Mouse (Mus musculus) right cerebral cortex, postnatal 14 days (tissue): ENCODE measurements at regions not wholly inside any gene's neighbourhood (a gene's known extent, or its start where the extent isn't known, plus 50 kb on each side); places are given as distances from the start of the nearest gene placed in this dataset.

ENCODE experiments used
- DNase-seq: peaks from one replicate; pipeline ENCODE4 v3.0.0; 2022

DNA sequence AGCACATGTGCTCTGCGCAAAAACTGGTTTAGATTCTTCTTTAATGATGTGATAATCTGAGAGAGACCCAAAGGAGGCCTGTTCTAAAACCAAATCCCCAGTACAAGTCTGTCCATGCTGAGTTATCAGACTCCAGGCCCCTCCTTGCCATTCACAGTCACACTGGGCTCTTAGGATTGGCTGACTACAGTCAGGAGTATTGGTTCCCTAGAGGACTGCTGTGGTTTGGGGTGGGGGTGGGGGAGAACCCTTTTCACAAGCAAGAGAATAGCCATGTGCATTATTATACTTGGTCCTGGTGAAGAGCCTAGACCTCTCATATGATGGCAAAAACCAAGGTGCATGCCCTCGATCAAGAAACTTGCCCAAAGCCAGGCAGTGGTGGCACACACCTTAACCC is 103.5 kb upstream of the Tle3 start:
- no peak for DNase-seq

DNA sequence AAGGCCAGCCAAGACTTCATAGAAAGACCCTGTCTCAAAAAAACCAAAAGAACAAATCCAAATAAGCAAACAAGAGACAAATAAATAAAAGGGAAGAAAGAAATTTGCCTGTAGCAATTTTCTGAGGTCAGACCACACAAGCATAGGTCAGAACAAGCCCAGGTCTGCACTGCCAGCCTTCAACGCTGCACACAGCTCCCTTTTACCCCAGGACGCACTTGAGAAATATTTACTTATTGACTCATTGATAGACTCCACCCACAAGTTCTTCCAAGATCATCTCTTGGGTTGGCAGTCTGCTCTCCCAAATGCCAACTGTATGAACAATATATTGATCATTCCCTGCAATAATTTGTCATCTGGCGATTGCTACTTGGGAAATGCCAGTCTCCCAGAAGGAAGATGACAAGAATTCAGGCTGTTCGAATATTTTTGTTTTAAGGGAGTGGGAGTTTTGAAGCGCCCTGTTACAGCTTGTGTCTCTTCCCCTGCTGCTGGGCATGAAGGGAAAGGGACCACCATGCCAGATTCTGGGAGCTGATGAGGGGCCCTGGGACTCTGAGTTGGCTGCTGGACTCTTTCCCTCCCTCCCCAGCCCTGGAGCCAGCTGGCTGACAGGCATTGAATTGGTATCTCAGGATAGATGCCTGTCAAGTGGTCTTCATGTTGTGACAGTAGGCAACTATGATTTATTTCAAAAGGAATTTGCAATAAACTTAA is 102.9 kb upstream of the Tle3 start:
- no peak for DNase-seq

DNA sequence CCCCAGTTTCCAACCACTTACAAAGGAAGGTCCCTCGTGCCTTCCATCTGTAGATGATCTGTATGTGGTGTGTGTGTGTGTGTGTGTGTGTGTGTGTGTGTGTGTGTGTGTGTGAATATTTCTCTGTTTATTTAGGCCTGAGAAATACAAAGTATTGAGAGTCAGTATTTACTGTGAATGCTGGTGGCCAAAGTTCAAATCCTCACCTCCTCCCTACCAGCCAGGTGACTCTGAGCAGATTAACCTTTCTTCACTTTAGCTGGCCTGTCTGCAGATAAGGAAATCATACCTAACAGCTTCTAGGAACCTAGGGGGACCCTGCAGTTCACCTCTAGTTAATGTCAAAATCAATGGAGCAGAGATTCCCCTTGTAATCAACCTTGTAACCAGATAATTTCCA is 100.9 kb upstream of the Tle3 start:
- DNase-seq: no peak

DNA sequence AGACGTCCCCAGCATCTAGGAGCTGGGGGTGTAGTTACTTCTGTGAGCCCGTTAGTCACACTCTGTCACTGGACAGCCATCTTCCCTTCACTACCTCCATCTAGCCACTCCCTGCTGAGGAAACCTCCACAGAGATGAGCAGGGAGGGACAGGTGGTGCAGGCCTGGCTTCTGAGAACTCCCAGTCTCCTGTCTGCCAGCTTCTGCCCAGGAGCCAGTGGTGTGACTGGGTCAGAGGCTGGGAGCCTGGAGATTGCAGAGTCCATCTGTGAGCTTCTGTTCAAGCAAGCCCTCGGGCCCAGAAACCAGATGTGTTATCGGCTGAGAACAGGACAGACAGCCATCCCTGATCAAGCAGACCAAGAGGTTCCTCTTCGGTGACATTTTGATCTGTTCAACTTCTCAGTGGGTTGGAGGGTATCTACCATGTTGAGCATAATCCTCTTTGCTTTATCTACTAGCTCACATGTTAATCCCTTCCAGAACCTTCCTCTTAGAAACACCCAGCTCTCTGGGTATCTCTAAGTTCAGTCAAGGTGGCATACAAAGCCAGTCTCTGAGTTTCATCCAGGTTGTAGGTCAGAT is 100.3 kb upstream of the Tle3 start:
- no peak for DNase-seq

DNA sequence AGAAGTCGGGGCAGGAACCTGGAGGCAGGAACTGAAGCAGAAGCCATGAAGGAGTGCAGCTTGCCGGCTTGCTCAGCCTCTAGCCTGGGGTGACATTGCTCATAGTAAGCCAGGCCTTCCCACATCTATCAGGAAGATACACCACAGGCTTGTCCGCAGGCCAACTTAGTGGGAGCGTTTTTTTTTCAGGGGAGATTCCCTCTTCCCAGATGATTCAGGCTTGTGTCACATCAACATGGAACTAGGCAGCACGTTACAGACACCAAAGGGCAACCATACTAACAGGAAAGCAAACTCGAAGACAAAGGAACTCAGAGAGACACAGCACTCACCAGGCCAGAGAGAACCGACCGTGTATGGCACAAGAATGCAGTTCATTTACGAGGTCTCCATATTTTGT is 98.1 kb upstream of the Tle3 start:
- DNase-seq: no peak

DNA sequence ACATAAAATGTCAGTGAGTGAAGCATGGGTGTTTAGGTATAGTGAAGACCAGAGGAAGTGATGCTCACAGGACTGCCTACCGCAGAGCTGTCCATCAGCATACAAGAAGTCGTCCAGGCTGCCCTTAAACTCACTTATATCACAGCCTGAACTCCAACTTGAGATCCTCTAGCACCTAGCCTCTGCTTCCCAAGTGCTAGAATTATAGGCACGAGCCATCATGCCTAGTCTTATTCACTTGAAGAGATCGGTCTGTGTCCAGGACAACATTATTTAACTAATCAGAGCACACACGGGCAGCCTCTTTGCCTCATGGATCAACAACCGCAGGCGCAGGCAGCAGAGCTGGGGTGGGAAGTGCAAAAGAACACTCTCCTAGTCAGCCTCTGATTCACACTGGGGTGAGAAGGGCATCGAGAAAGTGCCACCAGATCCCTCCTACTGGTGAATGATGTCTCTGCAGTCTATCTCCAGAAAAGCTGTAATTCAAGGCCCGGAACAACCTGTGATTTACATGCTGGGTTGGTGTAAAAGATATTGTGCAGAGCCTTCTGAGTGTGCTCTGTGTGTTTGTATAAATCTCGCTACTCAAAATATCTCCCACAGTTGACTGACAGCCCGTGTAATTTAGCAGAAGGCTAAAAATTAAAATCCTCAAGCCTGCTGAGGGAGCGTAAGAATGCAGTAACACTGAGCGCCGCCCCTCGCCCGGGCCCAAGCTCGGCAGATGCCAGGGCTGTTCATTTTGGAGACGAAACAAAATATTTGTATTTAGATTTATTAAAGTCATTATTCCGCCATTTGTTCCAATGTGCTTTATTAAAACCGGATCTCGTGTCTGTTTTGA is 94.6 kb upstream of the Tle3 start:
- DNase-seq: peak; percentile 46

DNA sequence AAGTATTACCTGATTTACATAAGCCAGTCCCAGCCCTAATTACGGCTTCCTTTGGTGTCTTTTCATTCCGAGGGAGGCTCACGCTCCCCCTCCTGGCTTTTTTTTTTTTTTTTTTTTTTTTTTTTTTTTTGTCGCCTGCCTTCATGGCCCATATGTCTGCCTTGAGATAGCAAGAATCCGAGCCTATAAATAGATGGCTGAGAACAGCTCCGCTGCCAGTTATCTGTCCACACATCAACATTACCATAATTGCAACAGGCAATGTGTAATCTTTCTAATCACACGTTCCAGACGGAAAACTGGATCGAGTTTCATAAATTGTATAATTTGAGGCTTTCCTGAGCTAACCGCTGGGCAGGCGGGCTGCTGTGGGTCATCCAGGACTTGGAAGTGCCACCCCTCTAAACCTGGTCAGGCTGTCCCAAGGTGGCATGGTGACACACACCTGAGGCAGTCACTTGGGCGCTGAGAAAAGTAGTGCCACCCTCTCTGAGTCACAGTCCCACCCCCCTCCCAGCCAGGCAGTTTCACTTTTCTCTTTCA is 93.9 kb upstream of the Tle3 start:
- DNase-seq: no peak

DNA sequence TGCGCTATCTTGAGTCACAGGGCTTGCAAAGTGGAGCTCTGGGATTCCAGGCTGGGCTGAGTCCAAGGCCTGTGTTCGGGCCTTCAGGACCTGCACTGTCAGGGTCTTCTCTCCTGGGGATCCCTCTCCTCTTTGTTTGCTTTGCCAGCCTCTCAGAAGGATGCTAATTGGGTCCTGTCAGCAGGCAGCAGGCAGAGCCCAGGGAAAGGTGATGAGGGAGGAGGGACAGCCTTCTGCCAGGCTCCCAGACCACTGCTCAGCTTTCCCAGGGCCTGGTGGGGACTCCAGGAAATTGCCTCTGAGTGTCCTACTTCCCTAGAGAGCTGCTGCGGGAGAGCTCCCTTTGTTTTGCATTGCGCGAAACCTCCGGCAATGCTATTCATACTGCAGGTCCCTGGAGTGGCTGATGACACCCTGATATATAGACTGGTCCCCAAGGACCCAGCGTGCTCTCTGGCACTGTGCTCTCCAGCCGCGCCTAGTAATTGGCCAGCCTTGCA is 93.1 kb upstream of the Tle3 start:
- no peak for DNase-seq

DNA sequence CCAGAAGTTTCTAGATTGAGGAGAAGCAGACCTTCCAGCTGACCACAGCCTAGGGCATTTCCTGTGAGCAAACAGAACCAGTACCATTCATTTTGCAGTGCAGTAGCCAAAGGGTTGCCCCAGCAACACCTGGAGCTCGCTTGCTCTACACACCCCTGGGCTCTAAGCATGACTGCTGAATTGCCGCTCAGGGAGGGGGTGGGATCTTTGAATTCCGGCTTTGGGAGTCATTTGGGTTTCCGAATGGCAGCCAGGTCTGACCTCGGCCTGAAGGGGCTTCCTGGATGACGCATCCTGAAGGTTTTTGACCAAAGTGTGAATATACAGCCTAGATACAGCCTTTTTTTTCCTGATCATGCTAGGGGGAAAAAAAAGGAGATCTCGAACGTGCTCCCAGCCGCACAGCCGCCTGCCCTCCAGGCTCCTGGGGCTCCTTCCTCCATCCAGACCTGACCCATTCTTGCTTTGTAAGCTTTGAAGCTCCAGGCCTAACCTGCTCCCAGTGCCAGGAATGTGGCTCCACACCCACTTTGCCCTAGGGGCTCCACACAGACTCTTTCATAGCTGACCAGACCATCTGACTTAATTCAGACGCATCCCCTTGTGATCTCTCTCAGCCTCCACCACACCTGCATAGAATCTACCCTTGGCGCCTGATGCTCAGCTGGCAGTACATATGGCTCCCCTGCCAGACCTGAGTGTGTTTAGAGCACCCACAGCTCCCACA is 91.1 kb upstream of the Tle3 start:
- no peak for DNase-seq

DNA sequence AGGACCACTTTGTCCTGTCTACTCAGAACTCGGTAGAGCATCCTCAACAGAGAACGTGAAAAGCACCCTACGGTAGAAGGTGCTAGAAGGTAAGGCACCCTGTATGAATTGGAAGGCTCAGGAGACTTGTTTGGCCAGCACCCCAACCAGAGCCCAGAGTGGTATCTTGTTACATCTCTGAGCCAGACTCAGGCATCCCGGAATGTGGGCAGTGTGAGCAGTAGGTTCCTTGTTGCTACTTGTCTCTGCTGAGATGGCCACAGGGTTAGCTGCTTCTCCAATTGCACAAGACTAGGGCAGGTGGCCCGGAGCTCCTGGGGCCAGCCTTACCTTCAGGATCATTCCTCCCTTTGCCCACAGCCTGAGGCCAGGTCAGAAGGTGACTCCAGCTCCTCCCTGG is 88.9 kb upstream of the Tle3 start:
- no peak for DNase-seq

DNA sequence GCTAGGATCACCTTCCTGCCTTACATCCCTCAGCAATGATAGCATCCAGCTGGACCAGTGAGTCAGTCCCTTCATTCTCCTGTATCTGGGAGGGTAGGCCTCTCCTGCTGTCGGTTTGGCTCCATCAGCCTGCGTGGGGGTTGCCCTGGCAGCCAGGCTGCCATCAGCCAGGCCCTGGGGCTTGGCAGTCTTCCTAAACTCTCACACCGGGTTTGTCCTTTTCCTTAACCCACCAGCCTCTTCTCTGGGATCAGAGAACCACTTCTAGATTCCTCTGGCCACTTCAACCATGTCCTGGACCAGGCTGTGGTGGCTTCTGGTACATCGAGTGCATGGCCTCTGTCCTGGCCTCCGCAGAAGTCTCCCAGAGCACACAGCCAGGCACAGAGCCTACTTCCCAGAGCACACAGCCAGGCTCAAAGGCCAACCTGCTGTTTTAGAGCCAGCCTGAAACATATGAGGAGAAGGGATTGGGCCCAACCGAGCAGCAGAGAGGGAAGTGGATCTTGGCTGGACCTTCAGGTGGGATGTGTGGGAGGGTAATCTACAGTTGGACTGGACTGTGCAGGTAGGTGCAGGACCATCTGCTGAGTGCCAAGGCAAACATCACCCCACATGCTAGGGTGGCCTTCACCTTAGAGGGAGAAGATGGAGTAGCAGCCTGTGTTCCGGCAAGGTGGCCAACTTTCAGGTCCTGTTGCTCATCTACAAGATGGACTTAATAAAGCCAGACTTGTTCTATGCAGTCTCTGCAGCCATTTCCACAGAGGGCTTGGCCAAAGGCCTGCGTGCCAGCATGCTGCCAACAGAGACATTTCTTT is 87.8 kb upstream of the Tle3 start:
- DNase-seq: no peak

DNA sequence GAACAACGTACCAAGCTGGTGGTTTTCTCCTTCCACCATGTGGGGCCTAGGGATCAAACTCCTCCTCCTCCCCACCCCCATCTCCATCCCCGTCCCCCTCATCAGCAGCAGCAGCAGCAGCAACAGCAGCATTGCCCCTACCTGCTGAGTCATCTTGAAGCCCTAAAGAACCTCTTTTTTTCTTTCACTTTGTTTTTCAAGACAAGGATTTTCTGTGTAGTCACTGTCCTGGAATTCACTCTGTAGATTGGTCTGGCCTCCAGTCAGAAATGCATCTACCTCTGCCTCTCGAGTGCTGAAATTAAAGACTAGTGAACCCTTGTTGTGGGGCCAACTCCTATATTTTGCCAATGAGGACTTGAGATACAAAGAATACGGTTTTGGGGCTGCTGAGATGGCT is 85.6 kb upstream of the Tle3 start:
- DNase-seq: no peak

DNA sequence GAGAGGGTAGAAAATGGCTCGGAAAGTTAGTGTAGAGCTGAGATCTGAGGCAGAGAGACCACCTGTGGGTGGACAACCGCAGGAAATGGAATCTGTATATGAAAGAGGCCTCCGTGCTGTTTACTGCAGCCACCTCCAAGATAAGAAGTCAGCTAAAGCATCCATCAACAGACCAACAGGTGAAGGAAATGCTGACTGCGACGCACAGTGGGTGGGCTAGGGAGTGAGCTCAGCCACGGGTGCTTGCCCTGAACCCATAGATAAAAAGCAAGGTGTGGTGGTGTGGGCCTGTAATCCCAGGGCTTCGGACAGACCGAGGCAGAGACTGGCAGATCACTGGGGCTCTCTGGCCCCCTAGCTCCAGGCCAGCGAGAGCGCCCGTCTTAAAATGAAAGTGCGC is 83.0 kb upstream of the Tle3 start:
- no peak for DNase-seq

DNA sequence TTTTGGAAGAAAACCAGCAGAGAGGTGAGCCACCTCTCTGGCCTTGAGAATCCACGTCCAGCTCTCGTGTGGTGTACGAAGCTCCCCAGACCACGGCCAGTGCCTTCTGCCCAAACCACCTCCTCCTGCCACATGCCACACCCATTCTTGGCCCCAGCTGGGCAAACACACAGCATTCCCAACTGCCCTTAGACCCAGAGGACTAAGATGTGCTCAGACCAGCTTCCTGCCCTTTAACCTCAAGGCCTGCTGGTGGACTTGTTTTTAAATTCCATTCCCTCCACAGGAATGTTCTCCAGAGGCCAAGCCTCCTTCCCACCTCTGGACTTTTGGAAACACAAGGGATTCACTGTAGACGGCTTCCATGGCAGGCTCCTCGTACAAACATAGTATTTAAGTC is 82.5 kb upstream of the Tle3 start:
- no peak for DNase-seq

DNA sequence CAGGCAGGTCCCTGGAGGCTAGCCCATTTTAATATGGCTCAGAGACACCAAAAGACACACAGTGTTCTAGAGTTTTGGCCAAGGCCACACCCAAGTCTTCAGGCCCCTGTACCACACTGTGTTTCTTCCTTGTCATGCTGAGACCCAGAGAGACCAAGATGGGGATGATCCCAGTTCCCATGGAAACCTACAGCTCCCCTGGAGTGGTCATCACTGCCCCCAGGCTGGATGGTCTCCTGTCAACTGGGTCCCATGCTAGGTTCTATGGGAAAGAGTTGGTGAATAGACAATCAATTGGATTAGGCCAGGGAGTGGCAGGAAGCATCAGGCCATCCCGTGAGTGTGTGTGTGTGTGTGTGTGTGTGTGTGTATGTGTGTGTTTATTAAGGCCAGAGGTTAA is 80.5 kb upstream of the Tle3 start:
- no peak for DNase-seq

DNA sequence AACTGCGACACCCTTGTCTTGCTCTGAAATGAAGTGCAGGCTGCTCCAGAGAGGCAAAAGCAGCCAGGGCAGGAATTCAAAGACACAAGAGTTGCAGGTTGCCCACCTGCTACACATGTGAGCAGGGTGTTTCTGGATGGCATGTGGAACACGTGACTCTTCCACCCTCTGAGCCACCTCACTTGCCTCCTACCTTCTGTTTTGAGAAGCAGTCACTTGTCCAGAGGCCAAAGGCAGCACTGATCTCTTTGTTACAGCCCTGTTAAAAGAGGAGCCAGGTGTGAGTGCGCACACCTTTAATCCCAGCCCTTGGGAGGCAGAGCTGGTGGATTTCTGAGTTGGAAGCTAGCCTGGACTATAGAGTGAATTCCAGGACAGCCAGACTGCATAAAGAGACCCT is 79.7 kb upstream of the Tle3 start:
- DNase-seq: no peak

DNA sequence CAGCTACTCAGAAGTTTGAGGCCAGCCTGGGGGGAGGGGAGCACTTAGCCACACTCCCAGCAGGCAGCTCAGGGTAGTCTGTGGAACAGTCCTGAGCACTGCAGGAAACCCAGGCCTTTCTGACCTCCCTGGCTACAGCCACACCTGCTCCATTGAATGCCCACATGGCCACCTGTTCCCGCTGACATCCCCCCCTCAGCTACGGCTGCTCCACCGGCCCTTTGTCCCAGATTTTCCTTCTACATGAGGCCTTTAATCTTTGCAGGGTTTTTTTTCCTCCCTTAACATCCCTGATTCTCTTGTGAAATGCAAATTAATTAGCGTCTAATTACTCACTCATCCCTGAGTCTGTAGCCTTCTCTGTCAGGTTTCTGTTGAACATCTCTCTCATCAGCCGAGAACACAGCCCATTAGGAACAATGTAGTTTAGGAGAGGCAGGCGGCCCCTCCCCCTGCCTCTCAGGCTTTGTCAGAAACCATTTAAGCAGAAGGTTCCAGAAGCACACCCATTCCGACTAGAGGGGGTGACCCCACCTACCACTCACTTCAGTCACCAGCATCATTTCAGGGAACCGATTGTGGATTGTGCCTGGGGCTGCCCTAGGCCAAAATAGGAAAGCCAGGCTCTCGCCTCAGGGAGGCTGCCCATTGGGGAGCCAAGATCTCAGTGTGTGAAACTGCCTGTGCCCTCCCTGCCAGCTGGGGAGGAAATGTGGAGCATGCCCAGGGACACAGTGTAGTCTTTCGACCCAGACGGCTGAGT is 78.8 kb upstream of the Tle3 start:
- no peak for DNase-seq

DNA sequence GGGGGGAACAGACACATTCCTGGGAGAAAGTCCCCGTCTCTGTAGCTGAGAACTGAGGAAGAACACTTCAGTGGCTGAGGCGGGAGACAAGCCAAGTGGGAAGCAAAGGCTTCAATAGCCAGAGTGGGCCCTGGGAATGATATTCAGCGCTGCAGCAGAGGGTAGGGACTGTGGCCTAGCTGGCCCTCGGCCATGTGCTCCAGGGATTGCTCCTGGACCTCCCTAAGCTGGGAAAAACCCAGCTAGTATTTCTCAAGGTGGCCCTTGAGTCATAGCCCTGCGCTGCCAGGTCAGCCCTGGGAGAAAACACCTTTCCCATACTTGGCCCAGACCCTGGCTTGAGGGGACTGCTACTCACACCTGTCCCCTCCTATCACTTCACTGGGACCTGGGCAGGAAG is 77.2 kb upstream of the Tle3 start:
- DNase-seq: no peak

DNA sequence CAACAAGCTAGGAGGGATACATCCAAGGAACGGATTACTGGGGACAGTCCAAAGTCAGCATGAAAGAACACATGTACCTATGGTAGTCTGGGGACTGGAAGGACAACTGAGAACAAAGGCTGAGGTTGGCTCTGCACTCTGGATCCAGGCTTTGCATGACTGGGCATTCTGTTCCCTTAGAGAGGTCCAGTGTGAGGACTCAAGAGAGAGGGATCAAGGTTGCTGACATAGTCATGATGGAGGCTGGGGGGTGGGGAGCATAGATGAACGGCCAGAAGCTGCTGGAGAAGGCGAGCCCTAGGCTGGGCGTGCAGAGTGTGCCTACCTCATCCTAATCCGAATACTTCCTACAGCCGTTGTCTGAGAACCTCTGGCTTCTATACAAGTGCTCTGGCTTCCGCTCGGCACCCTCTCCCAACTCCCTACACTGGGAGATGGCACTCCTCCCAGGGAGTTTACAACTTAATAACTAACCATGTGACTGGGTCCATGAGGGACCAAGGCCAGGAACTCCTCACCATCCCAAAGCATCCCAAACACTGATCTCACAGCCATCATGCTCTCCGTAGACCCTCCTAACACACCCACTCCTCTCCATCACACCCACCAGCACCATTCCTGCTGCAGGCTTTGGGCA is 75.7 kb upstream of the Tle3 start:
- no peak for DNase-seq

DNA sequence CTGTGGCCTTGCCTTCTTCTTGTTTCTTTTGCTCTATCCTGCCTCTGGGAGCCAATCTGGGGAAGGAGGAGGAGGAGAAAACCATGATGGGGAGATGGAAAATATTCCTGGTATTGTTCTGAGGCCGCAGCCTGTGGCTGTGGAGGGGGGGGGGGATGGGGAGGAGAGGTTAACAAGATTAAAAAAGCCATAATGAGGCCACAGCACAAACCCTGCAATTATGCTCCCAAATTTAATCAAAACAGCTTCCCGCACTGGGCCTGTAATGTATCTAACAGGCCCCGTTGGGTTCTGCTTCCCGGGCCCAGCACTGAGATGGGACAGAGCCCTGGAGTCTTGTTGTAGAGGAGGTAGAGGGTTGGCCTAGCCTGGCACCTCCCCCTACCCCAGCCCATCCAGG is 74.8 kb upstream of the Tle3 start:
- no peak for DNase-seq
